Mouse (Mus musculus) left cerebral cortex, adult 8-10 months (tissue): ENCODE measurements around the gene Gm2174. TPM values are rescaled to one million over a fixed set of nuclear protein-coding genes. Genes with fewer than 3 reads are reported as not detected.

ENCODE experiments used
- DNase-seq, 2 experiments: peaks; one replicate each; pipeline ENCODE4 v3.0.0; 2022; ENCODE audit warnings: low spot score in 2 of 2
- total RNA-seq, 4 experiments: library from RNA; stranded (reverse); gene quantifications; 2 replicates each; pipeline ENCODE4 v1.2.4; 2022

The Gm2174 gene
- not detected for total RNA-seq

DNA sequence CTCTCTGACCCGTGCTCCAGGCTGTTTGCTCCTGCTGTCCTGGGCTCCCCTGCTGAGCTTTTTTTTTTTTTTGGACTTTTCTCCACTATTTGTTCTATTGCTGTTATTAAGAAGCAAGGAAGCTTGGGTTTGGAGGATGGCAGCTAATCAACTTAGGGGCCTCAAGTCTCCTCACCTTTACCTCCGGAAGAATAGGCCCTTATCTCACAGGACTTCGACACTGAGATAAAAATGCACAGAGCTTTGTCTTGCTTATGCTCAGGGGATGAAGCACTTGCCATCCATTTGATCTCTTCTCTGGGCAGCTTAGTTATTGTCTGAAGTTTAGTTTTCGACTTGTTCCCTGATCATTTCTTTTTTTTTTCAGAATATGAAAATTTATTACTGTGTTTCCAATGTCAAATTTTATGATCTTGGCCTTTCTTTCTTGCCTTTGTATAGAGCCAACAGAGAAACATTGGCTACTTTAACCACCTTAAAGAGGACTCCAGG lies at the start of gene Gm2174:
Gene Gm2174 (plus strand): TSS at position 442 of the 492 bp plus-strand sequence.
- DNase-seq, result no peak

- no peak for DNase-seq
Observed at GRCm38 (mm10) chrX:56404646-56405045, 43.1 kb upstream of the Gm2174 start.

GRCm38 (mm10) chrX:56405482-56405881 lies 42.3 kb upstream of the Gm2174 start:
- DNase-seq, result no peak

DNA sequence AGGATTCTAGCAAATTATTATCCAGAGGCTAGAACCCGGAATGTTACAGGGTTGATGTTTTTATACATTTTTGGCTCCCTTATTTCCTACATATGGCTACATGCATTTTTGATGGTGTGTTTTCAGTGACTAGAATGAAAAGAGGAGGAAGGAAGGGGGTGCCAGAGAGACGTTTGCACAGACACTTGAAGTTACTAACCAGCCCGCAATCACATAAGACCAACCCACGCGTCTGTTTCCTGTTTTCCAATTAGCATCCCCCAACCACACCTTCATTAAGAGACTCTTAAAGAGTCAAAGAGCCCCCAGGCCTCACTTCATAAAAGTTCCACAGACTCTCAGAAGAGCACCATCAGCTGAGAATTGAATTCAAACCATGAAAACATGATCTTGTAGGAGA lies 41.6 kb upstream of the Gm2174 start:
- DNase-seq, result no peak

DNA sequence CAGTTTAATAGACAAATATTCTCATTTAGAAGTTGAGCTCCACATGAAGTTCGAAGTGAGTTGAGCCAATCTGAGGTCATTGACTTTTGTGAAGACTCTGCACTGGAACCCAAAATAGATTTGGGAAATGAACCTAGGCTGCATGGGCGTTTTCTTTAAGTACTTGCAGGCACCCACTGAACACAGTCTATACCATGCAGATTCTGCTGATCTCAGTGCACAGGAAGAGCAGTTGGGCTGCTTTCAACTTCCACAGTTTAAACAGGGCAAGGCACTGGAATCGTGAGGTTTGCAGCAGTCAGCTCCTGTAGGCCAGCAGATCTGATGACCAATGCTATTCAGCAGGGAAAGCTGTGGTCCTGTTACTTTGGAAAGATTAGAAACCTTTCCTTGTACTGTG lies 31.5 kb upstream of the Gm2174 start:
- no peak for DNase-seq

DNA sequence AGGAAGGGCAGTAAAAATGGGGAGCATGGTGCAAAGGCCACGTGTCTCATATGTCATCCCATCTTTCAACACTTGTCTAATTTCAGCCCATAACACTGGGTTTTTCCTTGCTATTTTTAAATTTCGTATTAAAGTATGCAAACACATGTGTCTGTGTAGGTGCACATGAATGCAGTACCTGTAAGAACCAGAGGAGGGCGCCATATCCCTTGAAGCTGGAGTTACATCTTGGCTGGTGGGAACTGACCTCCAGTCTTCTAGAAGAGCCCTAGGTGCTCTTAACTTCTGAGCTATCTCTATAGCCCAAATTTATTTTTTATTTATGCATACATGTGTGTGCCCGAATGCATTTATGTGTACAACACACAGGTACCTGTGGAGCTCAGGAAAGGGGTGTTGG lies 30.2 kb upstream of the Gm2174 start:
- DNase-seq, result no peak

DNA sequence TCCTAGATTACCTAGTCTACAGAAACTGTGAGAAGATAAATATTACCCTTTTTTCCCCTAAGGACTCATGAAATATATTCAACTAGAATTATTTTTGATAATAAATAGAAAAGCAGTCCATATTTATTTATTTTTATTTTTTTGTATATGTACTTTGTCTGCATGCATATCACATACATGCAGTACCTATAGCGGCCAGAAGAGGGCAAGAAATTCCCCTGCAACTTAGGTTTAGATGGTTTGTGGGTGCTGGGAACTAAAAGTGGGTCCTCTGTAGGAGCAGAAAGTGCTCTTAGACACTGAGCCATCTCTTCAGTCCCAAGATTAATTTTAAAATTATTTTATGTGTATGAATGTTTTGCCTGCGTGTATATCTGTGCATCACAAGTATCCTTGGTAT lies 17.2 kb upstream of the Gm2174 start:
- no peak for DNase-seq

DNA sequence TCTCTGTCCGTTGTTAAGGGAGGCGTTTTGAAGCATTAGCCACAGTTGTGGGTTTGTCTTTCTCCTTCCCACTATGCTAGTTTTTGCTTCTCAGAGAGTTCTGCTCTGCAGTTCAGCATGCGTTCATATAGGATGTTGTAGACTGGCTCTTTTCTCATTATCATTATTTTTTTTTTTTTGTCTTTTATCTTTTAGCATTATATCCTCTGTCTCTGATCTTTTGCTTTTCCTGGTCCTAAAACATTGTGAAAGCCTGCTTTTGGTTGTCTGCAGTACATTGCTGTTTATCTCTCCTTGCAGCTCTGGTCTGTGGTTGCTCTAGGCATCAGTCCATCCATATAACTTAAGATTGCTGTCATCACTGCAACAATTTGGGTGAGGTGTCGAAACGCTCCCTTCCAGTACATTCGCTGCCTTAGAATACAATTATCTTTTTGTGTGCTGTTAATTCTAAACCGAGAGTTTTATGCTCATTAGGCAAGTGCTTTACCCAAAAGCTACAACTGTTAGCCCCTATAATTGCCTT lies 11.9 kb upstream of the Gm2174 start:
- DNase-seq, result no peak

- no peak for DNase-seq
Observed at GRCm38 (mm10) chrX:56446487-56447428, 1.0 kb upstream of the Gm2174 start.

DNA sequence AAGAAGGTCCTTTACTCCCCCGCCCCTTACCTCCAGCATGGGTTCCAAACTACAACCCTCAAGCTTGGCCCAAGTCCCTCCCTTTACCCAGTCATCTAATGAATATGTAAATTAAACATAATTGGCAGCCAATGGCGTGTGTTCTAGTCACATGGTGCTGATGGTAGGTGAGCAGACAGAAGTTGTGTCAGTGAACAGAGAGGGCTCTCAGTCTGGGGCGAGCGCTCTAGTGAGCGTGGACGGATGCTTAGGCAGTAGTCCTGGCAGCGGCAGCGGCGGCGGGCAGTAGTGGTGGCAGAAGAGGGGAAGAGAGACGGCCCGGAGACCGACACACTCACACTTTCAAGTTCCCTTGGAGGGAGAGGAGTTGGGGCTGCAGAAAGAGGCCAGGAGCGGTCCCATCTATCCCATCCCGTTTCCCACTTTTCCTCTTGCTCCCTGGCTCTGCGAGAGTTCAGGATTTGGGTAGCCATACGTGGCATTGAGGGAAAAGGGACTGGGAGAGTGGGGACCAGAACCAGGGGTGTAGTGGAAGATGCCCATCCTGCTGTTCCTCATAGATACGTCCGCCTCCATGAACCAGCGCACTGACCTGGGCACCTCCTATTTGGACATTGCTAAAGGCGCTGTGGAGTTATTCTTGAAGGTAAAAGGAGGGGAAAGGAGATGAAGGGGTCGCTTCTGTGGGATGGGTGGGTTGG lies 7.1 kb downstream of the Gm2174 start, which contains the start of gene Ints6l:
Gene Ints6l (plus strand): TSS at position 187 of the 701 bp plus-strand sequence.
- DNase-seq, result peak; percentile 69 to 72

DNA sequence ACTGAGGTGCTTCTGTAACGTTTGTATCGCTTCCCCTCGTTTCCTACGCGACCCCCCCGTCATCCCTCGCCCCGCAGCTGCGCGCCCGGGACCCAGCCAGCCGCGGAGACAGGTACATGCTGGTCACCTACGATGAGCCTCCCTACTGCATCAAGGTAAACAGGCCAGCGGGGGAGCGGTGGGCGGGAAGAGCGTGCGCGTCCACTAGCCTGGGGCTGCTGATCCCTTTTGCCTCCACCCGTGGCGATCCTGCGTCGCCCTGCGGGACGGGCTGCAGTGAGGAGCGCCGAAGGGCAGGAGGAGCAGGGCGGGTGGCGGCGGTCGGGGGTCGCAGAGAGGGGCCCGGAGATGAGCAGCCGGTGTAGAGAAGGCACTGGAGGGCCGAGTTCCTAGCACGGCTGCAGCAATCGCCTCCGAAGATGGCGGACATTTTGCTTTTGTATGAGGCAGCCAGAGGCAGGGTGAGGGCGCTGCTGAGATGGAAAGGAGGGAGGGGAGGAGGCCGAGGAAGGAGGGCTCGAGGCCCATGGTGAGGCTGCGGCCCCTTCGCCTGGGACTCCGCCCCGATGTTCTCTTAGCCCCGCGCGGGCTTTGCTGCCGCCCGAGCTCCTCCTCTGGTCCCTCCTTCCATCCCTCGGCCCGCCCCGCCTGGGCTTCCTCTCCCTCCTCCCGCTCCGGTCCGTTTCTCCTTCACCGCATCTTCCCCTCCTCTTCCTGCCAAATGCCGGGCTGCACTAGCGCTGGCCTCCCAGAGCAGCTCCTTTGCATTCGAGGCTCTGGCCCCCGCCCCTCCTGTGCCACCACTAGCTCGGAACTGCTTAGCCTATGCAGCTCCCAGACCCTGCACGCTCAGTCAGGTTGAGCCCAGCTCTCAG lies 7.8 kb downstream of the Gm2174 start:
- DNase-seq, result peak; percentile 61 to 88

DNA sequence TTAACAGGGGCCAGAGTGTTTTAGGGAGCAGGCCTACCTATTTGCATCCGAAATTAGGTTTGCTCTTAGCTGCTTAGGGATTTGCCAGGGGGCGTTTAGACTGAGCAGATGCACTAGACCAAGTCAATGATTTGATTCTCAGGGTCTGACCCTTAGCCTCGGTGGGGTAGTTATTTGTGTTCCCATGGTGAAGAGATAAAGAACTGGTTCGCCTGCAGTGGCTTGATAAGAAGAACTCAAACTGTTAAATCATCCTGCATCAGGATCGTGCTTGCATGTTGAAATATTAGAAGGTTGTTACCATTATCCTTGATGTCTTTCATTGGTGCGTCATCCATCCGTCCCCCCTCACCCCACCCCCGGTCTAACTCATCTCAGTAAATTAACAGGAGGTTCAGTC lies 8.6 kb downstream of the Gm2174 start:
- DNase-seq, result no peak

GRCm38 (mm10) chrX:56462020-56462933 lies 14.5 kb downstream of the Gm2174 start:
- no peak for DNase-seq

GRCm38 (mm10) chrX:56464906-56465305 lies 17.1 kb downstream of the Gm2174 start:
- no peak for DNase-seq

DNA sequence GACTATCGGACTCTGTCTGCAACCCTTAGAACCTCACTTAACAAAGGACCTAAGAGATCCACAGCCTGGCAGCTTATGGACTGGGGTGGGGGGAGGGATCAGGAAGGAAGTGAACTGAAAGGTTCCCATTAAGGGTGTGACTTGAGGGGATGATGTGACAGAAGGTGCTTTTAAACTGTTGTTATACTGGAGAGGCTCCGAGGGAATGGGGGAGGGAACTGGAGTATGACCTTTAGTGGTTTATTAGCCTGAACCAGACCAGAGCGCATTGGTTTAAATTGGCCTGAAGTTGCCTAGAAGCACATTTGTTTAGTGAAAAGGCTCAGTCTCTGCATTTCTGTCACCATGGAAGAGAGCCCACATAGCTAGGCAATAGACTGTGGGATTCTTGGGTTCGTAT lies 19.9 kb downstream of the Gm2174 start:
- DNase-seq, result no peak

DNA sequence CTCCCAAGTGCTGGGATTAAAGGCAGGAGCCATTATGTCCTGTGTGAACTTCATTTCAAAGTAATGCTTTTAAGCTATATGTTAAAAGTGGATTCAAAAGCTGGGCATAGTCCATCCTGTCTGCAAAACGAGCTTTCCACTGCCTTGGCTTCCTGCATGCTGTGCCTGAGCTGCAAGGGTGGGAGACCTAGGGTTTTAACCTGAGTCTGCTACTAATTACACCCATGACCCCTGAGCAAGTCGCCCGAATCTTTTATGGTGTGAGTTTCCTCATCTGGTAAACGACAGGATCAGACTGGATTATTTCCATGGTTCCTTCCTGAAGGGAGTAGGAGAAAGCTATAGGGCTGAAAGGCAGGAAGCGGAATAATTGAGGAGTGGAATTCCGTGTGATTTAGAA lies 20.7 kb downstream of the Gm2174 start:
- DNase-seq, result no peak

DNA sequence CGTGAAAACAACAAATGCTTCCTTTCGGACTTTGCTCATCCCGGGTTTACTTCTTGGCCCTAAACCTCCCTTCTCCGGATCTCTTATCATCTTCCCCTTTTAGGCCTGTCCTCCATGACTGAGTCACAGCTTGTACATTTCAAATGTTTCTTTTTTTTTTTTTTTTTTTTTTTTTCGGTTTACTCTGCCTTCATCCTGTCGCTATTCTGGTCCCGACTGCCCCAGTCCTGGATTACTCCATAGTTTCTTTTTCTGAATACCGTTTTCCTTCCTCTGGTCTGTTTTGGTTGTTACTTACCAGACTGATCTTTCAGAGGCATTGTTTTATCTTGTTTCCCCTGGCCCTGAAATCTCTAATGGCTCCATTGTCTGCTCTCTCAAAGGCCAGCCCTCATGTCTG lies 26.3 kb downstream of the Gm2174 start:
- DNase-seq, result no peak

GRCm38 (mm10) chrX:56477553-56477952 lies 29.8 kb downstream of the Gm2174 start:
- DNase-seq, result no peak

GRCm38 (mm10) chrX:56481906-56482305 lies 34.1 kb downstream of the Gm2174 start:
- no peak for DNase-seq

GRCm38 (mm10) chrX:56489758-56490157 lies 42.0 kb downstream of the Gm2174 start:
- peak in 1 of 2 experiments; percentile 10 for DNase-seq
